Mouse (Mus musculus): ENCODE data around the gene Emsy.

The Emsy gene

GRCm38 (mm10) chr7:98542731-98543142 lies 113.8 kb downstream of the Emsy start:
- DNase-seq (ENCODE audit: inconsistent ontology term) = no peak

DNA sequence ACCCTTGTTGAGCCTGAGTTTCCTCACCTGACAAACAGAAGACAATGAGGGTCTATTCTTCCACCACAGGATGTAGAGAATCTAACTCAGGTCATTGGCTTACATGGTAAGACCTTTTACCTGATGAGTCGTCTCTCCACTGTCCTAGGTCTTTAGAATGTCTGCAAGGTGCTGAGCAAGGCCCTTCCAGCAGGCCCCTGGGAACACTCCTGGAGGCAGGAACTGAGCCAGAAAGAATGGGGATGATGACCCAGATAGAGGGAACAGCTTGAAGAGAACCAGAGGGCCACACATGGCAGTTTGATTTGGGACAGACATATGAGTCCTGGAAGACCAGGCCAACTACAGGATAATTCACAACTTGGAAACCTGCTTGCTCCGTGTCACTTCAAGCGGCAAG lies 114.3 kb downstream of the Emsy start:
- DNase-seq (ENCODE audit: inconsistent ontology term) = no peak

DNA sequence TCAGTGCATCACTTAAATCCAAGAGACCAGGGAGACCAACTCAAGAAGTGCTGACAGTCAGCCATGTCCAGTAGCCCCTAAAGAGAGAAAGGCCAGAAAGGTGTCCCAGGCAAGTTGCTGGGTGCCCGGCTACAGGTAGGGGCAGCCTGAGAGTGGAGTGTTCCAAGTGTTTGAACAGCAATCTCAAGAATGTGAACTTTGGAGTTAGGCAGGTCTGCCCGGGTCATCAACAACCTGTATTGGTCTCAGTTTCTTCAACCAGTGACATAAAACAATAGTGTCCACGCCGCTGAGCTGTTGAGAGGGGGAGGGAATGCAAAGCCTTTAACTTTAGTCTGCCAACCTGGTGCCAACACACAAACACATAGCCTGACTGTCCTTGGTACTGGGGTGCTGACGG lies 115.0 kb downstream of the Emsy start:
- DNase-seq (ENCODE audit: inconsistent ontology term) = no peak

DNA sequence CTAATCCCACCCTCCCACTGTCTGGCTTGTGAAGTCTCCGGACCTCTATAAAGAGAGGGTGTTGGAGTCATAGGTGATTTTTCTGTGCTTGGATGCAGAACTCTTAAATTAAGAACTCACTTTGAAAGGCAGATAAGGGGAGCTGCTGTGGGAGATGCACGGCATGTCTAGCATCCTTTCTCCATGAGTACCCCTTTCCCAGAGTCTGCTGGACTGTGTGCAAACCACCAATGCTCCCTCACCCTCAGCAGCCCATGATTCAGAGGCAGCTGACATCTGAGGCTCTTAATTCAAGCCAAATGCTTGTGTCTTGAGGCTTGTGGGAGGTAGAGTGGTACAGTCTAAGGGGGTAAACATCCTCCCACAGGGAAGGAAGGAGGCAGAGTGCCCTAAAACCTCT lies 115.7 kb downstream of the Emsy start:
- DNase-seq (ENCODE audit: inconsistent ontology term) = peak; percentile 53

GRCm38 (mm10) chr7:98537967-98538573 lies 118.5 kb downstream of the Emsy start:
- no peak for DNase-seq (ENCODE audit: inconsistent ontology term)

DNA sequence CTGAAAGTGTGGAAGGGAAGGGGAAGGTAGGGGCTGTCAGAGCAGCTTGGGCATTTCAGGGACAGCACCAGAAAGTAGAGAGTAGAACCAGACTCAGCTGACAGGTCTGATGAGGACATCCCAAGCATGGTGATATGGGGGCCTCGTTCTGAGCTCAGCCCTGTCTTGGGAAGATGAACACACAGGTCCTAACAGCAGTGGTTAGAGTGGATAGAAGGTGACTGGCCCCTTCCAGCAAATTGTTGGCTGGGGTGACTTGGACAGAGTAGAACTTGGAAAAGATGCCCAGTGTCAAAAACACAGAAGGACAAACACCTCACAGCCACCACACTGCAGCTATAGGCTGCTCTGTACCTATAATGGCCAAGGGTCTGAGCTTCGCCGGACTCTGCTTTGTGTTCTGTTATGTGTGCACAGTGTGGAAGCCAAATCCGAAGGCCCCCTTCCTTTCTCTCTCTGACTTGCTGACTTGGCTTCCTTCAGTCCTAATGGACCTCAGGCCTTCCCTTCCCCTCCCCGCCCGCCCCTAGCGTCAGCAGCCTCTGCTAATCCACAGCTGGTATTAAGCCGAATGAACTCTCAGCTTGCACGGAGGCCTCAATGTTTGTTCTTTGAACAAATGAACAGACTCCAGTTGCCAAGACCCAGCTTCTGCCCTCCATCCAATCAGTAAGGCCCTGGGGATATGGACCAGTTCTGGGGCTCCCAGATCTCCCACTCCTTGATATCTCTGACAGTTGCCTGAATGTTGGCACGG lies 119.2 kb downstream of the Emsy start:
- no peak for DNase-seq (ENCODE audit: inconsistent ontology term)

Data from Muller cell, postnatal 12 days (primary cell).